Mouse (Mus musculus) thymus, postnatal 14 days (tissue): ENCODE data around the gene Glb1l.
A peak's percentile ranks its signal among the peaks of the same experiment; 100 is the strongest.

Source experiments
- DNase-seq: peaks from one replicate; pipeline ENCODE4 v3.0.0; 2021

The Glb1l gene

DNA sequence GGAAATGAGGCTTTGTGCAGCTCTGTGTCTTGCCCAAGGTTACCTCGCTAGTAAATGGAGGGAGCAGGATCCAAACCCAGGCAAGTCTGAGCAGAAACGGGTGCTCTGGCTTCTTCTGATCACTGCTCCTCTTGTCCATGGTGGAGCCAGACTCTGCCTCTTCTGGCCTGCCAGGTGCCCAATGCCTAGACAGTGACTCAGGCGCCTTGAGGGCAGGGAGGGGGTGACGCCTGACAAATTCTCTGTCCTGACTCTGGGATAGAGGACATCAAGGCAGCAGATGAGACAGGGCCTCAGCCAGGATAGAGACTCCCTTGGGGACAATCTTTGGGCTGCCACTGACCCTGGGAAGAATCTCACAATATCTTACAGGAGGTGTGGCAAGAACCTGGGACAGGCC lies 20.6 kb upstream of the Glb1l start:
- peak; percentile 2 for DNase-seq

DNA sequence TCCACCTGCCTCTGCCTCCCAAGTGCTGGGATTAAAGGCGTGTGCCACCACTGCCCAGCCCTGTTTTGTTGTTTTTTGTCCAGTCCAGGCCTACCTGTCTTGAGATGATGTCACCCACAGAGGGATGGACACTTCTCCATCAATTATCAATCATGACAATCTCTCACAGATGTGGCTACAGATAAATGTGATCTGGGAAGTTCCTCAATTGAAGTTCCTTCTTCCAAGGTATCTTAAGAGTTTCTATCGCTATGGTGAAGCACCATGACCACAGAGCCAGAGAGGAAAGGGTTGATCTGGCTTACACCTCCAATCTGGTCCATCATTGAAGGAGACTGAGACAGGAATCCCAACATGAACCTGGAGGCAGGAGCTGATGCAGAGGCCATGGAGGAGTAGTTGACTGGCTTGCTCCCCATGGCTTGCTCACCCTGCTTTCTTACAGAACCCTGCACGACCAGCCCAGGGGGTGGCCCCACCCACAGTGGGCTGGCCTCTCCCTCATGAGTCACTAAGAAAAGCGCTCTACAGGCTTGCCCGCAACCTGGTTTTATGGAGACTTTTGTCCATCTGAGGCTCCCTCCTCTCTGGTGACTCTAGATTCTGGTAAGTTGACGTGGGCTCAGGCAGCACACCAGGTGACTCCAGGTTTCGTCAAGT lies 19.9 kb upstream of the Glb1l start:
- no peak for DNase-seq

GRCm38 (mm10) chr1:75229158-75229557 lies 18.5 kb upstream of the Glb1l start:
- DNase-seq = no peak

DNA sequence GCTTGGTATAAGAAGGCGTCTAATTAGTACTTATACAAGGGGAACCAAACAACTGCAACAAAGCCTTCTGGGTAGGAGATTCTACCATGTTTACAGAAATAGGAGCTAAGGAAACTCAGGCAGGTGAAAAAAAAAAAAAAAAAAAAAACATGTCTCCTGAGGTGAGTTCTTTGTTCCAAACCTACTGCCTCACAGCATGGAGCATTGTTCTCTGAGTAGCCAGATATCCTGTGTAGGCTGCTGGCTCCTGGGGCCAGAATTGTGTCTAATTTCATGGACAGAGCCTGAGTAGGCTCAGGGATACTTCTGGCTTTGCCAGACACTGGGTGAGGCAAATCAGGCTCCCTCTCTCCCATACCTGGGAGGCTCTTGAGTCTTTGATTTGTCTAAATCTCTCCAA lies 17.0 kb upstream of the Glb1l start:
- no peak for DNase-seq

DNA sequence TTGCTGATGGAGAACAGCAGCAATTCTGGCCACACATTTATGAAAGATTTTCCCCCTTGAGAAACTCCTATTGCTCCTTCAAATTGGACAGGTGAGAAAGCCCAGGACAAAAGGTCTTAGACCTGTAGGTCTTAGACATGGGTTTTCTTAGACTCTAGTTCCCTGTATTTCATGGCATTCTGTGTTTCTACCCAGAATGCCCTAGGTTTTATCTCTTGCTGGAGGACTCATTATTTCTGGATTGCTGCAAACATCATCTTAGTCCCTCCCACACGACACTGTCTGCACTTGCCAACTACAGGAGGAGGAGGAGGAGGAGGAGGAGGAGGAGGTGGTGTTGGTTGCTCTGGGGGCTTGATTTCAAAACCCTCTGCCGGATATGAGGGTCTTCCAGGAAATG lies 15.5 kb upstream of the Glb1l start:
- no peak for DNase-seq

GRCm38 (mm10) chr1:75225473-75225872 lies 14.9 kb upstream of the Glb1l start:
- DNase-seq = no peak

DNA sequence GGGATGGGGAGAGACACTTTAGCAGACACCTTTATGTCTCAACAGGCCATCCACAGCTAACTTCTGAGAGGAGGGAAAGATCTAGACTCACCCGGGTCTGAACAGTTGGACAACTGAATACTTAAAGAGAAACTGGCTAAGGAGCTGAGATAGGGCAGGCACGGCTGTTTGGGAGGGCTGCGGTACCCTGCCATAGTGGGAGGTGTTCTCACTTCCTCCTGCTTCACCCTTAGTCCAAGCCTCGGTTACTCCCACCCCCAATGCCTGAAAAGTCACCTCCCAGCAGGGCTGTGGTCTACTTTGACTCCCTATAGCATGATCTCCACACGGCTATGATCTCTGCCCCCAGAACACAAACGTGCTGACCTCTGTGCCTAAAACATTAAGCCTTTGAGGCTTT lies 12.9 kb upstream of the Glb1l start:
- peak; percentile 48 for DNase-seq

- peak; percentile 78 for DNase-seq
Observed at GRCm38 (mm10) chr1:75222926-75223325, 12.3 kb upstream of the Glb1l start.

DNA sequence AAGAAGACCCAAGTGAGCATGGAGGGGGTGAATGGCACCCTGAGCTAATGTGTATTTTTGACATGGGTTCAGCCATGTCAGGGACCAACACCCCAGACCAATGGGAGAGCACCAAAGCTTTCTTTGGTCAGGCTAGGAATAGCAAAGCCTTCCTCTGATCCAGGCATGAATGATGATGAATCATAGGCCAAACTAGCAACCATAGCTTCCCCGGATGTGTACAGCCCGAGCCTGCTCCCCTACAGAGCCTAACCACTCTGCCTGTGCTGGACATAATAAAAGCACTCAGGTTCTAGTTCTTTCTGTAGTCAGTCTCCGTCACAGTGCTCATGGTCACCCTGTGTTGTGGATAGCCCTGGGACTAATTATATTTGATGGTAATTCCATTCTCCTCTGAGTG lies 10.9 kb upstream of the Glb1l start:
- DNase-seq = no peak

DNA sequence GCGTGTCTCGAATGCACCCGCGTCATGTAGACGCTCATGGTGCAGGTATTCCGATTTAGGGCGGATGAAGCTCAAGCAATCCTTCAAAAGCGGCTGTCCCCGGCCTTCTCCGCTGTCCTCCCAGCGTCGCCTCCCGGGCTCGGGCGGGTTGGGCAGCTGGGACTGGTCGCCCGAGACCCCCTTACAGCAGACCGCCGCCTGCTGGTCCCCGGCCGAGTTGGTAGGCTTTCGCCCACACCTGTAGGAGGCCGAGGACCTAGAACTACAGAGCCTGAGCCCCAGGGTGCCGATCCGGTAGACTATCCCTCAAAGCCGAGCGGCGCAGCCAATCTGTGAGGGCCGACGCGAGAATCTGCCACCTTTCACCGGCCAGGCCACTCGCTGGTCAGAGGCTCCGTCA lies 8.9 kb upstream of the Glb1l start, which contains the start of gene Tuba4a:
Gene Tuba4a (minus strand): TSS at position 335 of the 400 bp plus-strand sequence.
- DNase-seq = peak; percentile 64

- DNase-seq = peak; percentile 98
Observed at GRCm38 (mm10) chr1:75219078-75219477, 8.5 kb upstream of the Glb1l start.

DNA sequence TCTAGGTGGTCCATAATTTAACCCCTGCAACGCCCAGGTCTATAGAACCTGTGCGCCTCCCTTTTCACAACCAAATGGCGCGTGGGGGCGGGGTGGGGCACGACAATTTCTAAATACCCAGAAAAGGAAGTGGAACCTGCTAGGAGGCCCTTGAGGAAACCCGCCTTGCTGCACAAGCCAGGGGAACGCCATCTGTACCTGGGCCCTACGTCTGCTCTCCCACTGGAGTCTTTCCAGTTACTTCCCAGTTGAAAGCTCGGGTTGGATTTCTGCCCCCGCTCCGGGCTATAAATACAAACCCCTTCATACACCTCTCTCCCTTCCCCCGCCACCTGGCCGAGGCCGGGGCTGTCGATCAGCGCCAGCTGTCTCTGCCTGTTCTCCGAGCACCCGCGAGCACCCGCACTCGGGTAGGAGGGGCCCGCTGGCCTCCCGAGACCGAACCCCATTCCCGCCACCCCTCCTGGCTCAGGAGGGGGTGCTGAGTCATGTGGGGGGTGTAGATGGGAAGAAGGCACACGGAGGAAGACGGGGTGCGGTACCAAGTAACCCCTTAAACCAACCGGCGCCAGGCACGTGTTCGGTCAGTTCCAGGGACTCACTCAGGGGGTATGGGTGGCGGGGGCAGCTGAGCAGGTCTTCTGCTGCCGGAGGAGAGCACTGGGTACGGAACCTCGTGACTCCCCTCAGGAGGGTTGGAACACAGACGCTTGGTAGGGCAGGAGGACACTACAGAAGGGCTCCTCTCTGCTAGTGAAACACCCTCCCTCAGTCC lies 7.8 kb upstream of the Glb1l start:
- peak; percentile 77 for DNase-seq

DNA sequence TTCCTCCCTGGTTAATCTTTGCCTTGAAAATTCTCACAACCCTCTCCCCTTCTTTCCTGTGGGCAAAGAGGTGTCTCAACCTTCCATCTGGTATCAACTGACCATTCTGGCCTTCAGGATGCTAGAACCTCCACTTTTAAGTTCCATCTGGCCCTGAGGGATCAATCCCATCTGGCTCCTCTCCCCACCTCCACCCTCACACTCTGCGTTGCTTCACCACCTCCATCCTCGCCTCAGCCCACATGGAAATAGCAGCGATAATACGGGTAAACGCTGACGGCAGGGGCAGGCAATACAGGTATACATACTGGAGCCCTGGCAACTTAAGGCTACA lies 7.2 kb upstream of the Glb1l start:
- no peak for DNase-seq

DNA sequence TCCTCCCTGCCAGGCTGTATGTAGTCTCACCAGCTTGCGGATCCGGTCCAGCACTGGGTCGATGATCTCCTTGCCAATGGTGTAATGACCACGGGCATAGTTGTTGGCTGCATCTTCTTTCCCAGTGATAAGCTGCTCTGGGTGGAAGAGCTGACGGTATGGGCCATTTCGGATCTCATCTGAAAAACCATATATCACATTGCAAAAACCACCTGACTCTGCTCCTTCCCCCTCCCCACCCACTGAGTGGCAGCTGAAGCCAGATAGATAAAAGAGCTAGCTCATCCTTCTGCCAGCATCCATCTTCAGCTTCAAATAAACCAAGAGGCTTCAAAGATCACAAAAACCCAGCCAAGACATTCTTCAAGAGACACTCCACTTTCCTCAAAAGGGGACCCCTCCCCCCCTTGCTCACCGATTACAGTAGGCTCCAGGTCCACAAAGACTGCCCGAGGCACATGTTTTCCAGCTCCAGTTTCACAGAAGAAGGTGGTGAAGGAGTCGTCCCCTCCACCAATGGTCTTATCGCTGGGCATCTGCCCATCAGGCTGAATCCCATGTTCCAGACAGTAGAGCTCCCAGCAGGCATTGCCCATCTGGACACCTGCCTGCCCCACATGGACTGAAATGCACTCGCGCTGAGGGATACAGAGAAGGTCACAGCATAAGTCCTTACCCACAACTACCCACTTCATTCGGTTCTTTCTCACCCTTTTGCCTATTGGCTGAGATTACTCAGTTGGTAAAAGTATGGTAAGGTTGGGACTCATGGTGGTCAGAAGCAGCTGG lies 6.4 kb upstream of the Glb1l start:
- DNase-seq = peak; percentile 39

DNA sequence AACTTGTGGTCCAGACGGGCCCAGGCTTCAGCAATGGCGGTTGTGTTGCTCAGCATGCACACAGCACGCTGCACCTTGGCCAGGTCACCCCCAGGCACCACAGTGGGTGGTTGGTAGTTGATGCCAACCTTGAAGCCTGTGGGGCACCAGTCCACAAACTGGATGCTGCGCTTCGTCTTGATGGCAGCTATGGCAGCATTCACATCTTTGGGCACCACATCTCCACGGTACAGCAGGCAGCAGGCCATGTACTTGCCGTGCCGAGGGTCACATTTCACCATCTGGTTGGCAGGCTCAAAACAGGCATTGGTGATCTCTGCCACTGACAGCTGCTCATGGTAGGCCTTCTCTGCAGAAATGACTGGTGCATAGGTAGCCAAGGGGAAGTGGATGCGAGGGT lies 5.2 kb upstream of the Glb1l start:
- peak; percentile 8 for DNase-seq

- peak; percentile 7 for DNase-seq
Observed at GRCm38 (mm10) chr1:75214886-75215285, 4.3 kb upstream of the Glb1l start.

DNA sequence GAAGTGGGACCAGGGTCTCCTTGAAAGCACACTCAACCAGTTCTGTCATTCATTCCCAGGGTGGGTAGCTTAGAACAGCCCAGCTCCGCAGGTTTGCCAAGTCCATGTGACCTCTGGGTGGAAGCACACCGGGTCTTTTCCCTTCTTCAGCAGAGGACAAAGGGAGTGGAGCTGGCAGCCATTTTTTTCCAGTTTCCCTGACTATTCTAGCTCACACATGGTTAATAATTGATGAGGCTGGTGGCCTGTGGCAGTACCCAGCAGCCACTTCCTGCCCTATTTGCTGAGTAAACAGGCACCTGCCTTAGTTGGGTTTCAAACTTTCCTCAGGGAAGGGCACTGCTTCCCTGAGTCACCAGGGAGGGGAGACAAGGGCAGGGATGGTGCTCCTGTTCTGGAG lies 3.8 kb upstream of the Glb1l start:
- DNase-seq = no peak

DNA sequence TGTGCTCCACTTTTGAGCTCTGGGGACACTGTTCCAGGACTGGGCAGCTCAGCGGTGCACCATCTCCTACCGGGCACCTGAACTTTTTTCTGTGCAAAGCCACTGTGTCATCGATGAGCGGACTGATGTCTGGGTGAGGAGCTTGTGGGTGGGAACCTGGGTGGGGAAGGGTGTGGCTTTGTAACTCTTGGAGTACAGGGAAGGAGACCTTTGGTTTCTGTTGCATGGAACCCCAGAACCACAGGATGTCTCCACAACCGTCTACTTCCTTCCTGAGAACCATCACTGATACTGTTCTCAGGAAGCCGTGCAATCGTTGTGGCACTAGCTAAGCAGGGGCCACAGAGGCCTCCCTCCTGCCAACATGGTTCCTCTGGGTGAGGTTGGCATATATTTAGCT lies 2.5 kb upstream of the Glb1l start:
- peak; percentile 18 for DNase-seq

DNA sequence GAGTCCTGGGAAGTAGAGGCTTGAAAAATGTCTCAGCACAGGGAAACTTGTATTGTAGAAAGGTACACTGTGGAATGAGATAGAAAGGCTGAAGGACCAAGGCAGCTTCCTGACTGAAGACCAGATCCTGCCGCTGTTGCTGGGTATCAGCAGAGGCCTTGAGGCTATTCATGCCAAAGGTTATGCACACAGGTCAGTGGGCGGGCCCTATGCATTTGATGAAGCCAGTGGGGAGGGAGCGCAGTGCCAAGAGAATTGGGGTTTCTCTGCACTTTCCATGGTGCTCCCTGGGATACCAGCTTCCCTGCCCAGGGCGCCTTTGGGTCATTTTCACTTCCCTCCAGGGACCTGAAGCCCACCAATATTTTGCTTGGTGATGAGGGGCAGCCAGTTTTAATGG lies 1.9 kb upstream of the Glb1l start:
- peak; percentile 4 for DNase-seq

DNA sequence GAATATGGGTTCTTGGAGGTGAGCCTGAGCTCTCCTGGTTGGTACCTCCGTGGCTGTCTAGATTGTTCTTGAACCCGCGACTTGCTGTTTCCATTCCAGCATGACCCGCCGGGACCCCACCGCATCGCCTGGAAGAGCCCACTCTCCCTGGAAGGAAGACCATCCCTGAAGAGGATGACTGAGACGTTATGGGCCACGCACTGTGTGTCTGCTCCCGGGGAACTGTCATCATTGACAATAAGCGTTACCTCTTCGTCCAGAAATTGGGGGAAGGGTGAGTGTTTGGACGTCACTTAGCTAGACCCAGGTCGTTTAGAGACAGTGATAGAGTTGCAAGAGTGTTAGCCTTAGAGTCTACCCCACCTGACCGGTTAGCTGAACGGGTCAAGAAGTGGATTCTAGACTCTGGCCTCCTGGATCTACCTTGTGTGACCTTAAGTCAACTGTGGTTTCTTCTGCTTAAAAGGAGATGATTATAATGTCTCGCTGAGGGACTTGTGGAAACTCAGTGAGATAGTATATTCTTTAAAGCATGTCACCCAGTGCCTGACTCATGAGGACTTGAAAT lies 612 bp upstream of the Glb1l start:
- no peak for DNase-seq

- DNase-seq = peak; percentile 52
Observed at GRCm38 (mm10) chr1:75208967-75209678, 1.5 kb downstream of the Glb1l start.

DNA sequence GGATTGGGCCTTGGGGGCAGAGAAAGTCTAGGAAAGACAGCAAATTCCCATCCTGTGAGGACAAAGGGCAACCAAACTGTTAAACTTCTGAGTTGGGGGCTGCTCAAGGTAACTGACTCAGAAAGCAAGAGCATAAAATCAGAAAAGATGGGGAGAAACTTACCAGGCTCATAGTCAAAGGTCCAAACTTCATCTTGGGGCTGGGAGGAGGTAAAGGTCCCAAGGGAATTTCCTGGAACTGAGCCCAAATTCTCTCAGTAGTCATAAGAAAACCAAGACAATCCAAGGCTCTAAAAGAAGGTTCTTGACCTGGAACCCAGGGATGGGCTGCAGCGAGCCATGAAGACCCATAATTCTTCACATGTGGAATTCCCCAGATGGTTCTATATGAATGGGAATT lies 9.4 kb downstream of the Glb1l start:
- DNase-seq = no peak

GRCm38 (mm10) chr1:75192452-75192851 lies 18.2 kb downstream of the Glb1l start:
- DNase-seq = peak; percentile 48
